Mouse (Mus musculus) liver, postnatal 0 days (tissue): ENCODE results near the gene Rchy1.

Source experiments
- CTCF ChIP-seq: sonication (generic); IDR thresholded peaks from 2 replicates; pipeline ENCODE4 v1.5.1; 2016; ENCODE audit warnings: antibody characterized with exemption, low read depth
- EP300 ChIP-seq: IDR thresholded peaks from 2 replicates; pipeline ENCODE4 v1.6.1; 2016; ENCODE audit warnings: antibody characterized with exemption, low read depth, mild to moderate bottlenecking

DNA sequence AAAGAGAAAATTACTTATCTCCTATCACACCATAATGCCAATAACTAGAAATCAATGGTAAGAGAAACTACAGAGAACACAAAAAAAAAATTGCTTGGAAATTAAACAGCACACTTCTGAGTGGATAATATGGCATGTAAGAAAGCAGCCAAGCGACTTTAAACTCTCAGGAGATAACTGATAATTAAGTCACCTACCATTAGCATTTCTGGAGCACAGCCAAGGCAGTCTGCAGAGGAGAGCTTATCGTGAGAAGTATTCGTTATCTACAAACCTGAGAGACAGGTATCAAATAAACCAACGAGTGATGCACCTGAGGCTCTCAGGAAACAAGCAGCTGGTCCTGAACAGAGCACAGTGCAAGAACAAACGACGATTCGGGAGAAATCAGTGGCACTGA is 48.9 kb upstream of the Rchy1 start:
- TF ChIP-seq CTCF, result no peak
- TF ChIP-seq EP300, result no peak
